Mouse (Mus musculus): Measurements from ENCODE around the gene H1fx. TPM values are rescaled to one million over a fixed set of nuclear protein-coding genes. Genes with fewer than 3 reads are reported as not detected.
A peak's percentile ranks its signal among the peaks of the same experiment; 100 is the strongest.
"Not testable (repeated sequence)": the region's sequence is repeated elsewhere in the genome, so short reads cannot be mapped to it uniquely, and the experiment has no call there.

H1fx gene
- polyA plus RNA-seq, 1 experiment from 2014 or later, result 26.3 TPM

GRCm38 (mm10) chr6:87979728-87980127 is 1.7 kb downstream of the H1fx start:
- H3K27ac ChIP-seq, result peak overlapping the region; percentile 50; the same call in 1 of the 2 replicates
- 59% methylated on average over 3 of the region's 3 CpGs for WGBS
- peak overlapping the region; percentile 76 for H3K4me2 ChIP-seq
- peaks cover 13% of the 10 kb centered on the region for H3K36me3 ChIP-seq
- H3K4me1 ChIP-seq, result peaks cover 24% of the 10 kb centered on the region
- H3K27me3 ChIP-seq, result no peaks in the 10 kb centered on the region
- H3K4me3 ChIP-seq, result peak overlapping the region; percentile 83
- no peaks in the 10 kb centered on the region for H3K9me3 ChIP-seq
- ATAC-seq (ENCODE audit: insufficient number of reproducible peaks, low FRiP score, low TSS enrichment, low read depth), result no peak
- H3K9ac ChIP-seq, result no peak overlapping the region

- Histone ChIP-seq H3K9ac (no peak overlapping the region), H3K4me3 (no peak overlapping the region), H3K36me3 (no peaks in the 10 kb centered on the region), H3K4me1 (no peaks in the 10 kb centered on the region), H3K9me3 (no peaks in the 10 kb centered on the region), H3K4me2 (no peak overlapping the region), H3K27me3 (no peaks in the 10 kb centered on the region), H3K27ac (no peak overlapping the region)
- ATAC-seq (ENCODE audit: insufficient number of reproducible peaks, low FRiP score, low TSS enrichment, low read depth), result no peak
- 24% methylated on average over 2 of the region's 2 CpGs for WGBS
These were observed 11.4 kb downstream of the H1fx start for GRCm38 (mm10) chr6:87970041-87970440.

GRCm38 (mm10) chr6:87962457-87962856 is 19.0 kb downstream of the H1fx start:
- H3K4me2 ChIP-seq; H3K4me3 ChIP-seq; H3K27me3 ChIP-seq; H3K4me1 ChIP-seq; H3K36me3 ChIP-seq; H3K9me3 ChIP-seq; H3K9ac ChIP-seq; H3K27ac ChIP-seq; ATAC-seq (ENCODE audit: insufficient number of reproducible peaks, low FRiP score, low TSS enrichment, low read depth): not testable (repeated sequence)
- WGBS, result 44% methylated on average over 4 of the region's 4 CpGs

DNA sequence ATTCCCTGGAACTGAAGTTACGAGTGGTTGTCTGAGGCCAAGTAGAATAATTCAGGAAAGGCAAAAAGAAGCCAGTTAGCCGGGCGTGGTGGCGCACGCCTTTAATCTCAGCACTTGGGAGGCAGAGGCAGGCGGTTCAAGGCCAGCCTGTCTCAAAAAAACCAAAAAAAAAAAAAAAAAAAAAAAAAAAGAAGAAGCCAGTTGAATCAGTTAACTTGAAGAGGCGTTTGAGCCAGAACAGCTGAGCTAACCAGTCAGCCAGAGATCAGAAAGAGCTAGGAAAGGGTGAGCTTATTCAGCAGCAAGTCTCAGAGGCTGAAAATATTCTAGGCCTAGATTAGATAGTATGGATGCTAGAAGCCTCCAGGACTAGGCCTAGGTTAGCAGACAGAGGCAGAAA is 39.3 kb downstream of the H1fx start:
- Histone ChIP-seq H3K4me2 (no peak overlapping the region), H3K27me3 (no peaks in the 10 kb centered on the region), H3K27ac (no peak overlapping the region), H3K36me3 (0 out of 2 replicates have a peak, but pooled peaks cover 6% of the 10 kb centered on the region), H3K9me3 (no peaks in the 10 kb centered on the region), H3K4me1 (peaks cover 5% of the 10 kb centered on the region; the same call in 1 of the 2 replicates), H3K4me3 (no peak overlapping the region), H3K9ac (no peak overlapping the region)
- ATAC-seq (ENCODE audit: insufficient number of reproducible peaks, low FRiP score, low TSS enrichment, low read depth), result no peak
- WGBS, result 82% methylated on average over 7 of the region's 7 CpGs

- no peak overlapping the region for H3K9ac ChIP-seq
- H3K4me1 ChIP-seq, result peaks cover 6% of the 10 kb centered on the region; the same call in 1 of the 2 replicates
- H3K9me3 ChIP-seq, result no peaks in the 10 kb centered on the region
- H3K27me3 ChIP-seq, result no peaks in the 10 kb centered on the region
- 92% methylated on average over 3 of the region's 3 CpGs for WGBS
- H3K4me2 ChIP-seq, result no peak overlapping the region
- no peak overlapping the region for H3K4me3 ChIP-seq
- peaks cover 33% of the 10 kb centered on the region for H3K36me3 ChIP-seq
- ATAC-seq (ENCODE audit: insufficient number of reproducible peaks, low FRiP score, low TSS enrichment, low read depth), result no peak
- no peak overlapping the region for H3K27ac ChIP-seq
These were observed 42.5 kb downstream of the H1fx start for GRCm38 (mm10) chr6:87938941-87939340.

DNA sequence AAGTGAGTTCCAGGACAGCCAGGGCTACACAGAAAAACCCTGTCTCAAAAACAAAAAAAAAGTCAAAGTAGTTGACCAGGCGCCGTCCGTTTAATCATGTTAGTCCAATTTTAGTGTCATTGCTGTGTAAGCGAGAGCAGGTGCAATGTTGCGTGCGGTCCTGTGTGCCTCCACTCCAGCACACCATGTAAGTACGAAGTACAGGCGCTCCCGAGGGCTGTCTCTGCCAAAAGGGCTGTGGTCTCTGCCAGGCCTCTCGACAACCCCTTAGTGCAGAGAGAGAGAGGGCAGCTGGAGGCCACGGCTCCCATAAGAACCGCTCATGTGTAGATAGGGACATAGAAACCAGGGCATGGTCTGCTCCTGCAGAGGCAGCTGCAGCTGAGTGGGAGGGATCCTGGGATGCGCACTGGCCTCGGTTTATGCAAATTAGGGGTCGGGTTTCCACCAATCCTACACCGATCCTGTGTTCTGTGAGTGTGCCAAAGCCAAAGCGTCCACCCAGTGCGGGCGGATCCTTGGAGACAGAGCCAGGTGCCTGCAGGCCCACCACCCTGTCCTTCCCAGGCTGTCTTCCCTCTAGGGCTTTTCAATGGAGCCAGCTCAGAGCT is 44.2 kb downstream of the H1fx start:
- no peak overlapping the region for H3K27ac ChIP-seq
- 40% methylated on average over 19 of the region's 19 CpGs for WGBS
- H3K4me2 ChIP-seq, result no peak overlapping the region
- peaks cover 47% of the 10 kb centered on the region for H3K36me3 ChIP-seq
- H3K4me1 ChIP-seq, result peaks cover 6% of the 10 kb centered on the region; the same call in 1 of the 2 replicates
- peak; percentile 85 for ATAC-seq (ENCODE audit: insufficient number of reproducible peaks, low FRiP score, low TSS enrichment, low read depth)
- H3K27me3 ChIP-seq, result no peaks in the 10 kb centered on the region
- no peak overlapping the region for H3K9ac ChIP-seq
- no peak overlapping the region for H3K4me3 ChIP-seq
- no peaks in the 10 kb centered on the region for H3K9me3 ChIP-seq

GRCm38 (mm10) chr6:87935037-87935436 is 46.4 kb downstream of the H1fx start:
- ATAC-seq (ENCODE audit: insufficient number of reproducible peaks, low FRiP score, low TSS enrichment, low read depth), result no peak
- no peak overlapping the region for H3K4me2 ChIP-seq
- H3K9me3 ChIP-seq, result no peaks in the 10 kb centered on the region
- H3K4me1 ChIP-seq, result peaks cover 6% of the 10 kb centered on the region; the same call in 1 of the 2 replicates
- peaks cover 57% of the 10 kb centered on the region for H3K36me3 ChIP-seq
- no peak overlapping the region for H3K27ac ChIP-seq
- no peaks in the 10 kb centered on the region for H3K27me3 ChIP-seq
- WGBS, result 83% methylated on average over 5 of the region's 5 CpGs
- H3K9ac ChIP-seq, result no peak overlapping the region
- no peak overlapping the region for H3K4me3 ChIP-seq

Small RNAs within 50 kb of the gene (microRNA-seq; reads per million reads assigned to microRNA genes)
- not detected for gene Gm47286

Other genes with a start within 250 kb of the H1fx start
- gene Gp9, start 203.6 kb downstream of the H1fx start, polyA plus RNA-seq (2015; fragmentation: Nextera tagmentation; extraction: Ambion mirVana), result 0.97 and 1.3 TPM in 2 replicates
- gene Rab43, start 169.5 kb downstream of the H1fx start, polyA plus RNA-seq (2015; fragmentation: Nextera tagmentation; extraction: Ambion mirVana), result 11.9 and 12.5 TPM in 2 replicates
- 3.0 and 5.1 TPM in 2 replicates for gene Gm45140, start 145.8 kb downstream of the H1fx start, polyA plus RNA-seq (2015; fragmentation: Nextera tagmentation; extraction: Ambion mirVana)
- gene Isy1, start 142.8 kb downstream of the H1fx start, polyA plus RNA-seq (2015; fragmentation: Nextera tagmentation; extraction: Ambion mirVana), result 36.4 and 45.6 TPM in 2 replicates
- gene Cnbp, start 130.5 kb downstream of the H1fx start, polyA plus RNA-seq (2015; fragmentation: Nextera tagmentation; extraction: Ambion mirVana), result 1,091 and 1,093 TPM in 2 replicates
- 183 and 189 TPM in 2 replicates for gene Copg1, start 93.8 kb downstream of the H1fx start, polyA plus RNA-seq (2015; fragmentation: Nextera tagmentation; extraction: Ambion mirVana)
- 48.8 and 49.8 TPM in 2 replicates for gene Hmces, start 67.7 kb downstream of the H1fx start, polyA plus RNA-seq (2015; fragmentation: Nextera tagmentation; extraction: Ambion mirVana)
- gene Rab7, start 63.6 kb upstream of the H1fx start, polyA plus RNA-seq (2015; fragmentation: Nextera tagmentation; extraction: Ambion mirVana), result 221 and 249 TPM in 2 replicates
- 424 and 437 TPM in 2 replicates for gene Rpn1, start 102.8 kb upstream of the H1fx start, polyA plus RNA-seq (2015; fragmentation: Nextera tagmentation; extraction: Ambion mirVana)
- gene Gata2, start 212.3 kb upstream of the H1fx start, polyA plus RNA-seq (2015; fragmentation: Nextera tagmentation; extraction: Ambion mirVana), result 21.8 and 21.9 TPM in 2 replicates
- not detected in 2 replicates for gene Dnajb8, start 240.6 kb upstream of the H1fx start, polyA plus RNA-seq (2015; fragmentation: Nextera tagmentation; extraction: Ambion mirVana)